Mouse (Mus musculus): ENCODE measurements at regions not wholly inside any gene's neighbourhood (a gene's known extent, or its start where the extent isn't known, plus 50 kb on each side); places are given as distances from the start of the nearest gene placed in this dataset.
"Not testable (repeated sequence)": the region's sequence is repeated elsewhere in the genome, so short reads cannot be mapped to it uniquely, and the experiment has no call there.

DNA sequence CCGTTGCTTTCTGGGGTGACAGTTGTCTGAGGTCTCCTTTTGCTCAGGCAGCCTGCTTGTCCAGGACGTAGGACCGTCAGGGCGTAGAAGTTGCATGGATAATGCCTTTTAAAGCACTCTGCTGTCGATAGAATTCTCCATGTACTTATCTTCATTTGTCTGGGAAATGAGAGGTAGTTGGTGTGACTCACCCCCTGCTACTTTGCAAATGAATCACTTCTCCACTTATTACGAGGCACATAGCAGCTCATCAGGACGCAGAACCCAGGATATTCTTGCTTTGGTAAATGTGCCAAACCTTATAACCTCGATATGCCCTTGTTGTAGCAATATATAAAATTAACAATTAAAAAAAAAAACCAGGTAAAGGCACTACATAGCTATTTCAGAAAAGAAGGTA, 159.7 kb upstream of the Smlr1 start:
- DNase-seq (ENCODE audit: low read depth) = no peak

DNA sequence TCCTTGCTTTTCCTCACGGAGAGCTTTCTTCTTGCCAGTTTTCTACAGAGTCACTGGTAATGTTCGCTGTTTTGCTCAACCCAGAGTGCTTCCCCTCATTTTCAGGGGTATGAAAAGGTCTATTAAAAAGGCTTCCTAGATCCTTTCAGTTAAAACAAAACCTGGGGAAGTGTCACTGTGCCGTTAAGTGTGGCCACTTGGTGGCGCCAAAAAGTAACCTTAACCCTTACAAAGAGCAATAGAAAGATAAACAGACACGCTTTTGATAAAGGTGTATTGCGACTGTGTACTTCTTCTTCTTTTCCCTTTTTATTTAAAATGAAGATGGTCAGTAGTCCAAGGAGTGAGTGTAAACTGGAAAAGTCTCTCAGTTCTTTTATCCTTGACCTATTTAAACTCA, 145.2 kb upstream of the Smlr1 start:
- DNase-seq (ENCODE audit: low read depth) = peak; percentile 7

DNA sequence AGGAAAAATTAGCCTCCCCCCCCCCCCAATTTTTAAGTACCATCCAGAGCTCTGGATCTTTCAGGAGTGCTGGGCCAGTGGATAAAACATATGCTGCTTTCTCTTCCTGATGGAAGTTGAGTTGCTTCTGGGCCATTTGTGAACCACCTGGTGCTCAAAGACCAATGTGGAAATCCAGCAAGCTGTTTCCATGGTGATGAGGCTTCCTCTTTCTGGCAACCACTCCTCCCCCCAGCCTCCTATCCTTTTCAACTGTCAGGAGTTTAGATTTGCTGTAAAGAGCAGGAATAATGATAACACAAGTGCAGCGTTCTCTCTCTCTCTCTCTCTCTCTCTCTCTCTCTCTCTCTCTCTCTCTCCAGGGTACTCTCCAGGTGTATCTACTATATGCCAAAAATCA, 141.8 kb upstream of the Smlr1 start:
- DNase-seq (ENCODE audit: low read depth) = no peak

DNA sequence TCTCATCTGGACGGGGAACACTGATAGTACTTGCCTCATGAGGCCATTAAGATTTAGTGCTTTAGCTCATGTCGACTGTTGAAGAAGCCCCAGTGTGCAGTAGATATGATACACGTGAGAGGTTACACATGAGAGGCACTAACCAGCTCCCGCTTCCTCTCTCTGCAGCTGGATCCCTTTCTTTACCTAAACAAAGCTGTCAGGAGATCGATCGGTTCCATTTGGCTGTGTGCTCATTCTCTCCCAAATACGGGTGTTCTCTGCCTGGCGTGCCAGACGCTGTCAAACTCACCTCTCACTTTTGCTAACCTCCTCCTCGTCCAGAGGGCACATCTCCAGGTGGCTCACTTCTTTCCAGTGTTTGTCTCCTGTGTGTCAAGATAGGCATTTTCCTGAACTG, 139.3 kb upstream of the Smlr1 start:
- DNase-seq (ENCODE audit: low read depth) = no peak

DNA sequence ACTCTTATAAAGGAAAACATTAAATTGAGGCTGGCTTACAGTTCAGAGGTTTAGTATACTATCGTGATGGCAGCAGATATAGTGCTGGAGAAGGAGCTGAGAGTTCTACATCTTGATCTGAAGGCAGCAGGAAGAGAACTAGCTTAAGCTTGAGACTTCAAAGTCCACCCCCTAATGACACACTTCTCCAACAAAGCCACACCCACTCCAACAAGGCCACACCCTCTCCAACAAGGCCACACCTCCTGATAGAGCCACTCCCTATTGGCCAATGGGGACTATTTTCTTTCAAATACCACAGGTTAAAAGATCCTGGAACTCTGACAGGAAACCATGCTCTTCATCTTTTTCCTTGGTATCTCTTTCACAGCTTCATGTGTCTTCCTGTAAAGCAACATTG, 134.0 kb upstream of the Smlr1 start:
- no peak for DNase-seq (ENCODE audit: low read depth)

DNA sequence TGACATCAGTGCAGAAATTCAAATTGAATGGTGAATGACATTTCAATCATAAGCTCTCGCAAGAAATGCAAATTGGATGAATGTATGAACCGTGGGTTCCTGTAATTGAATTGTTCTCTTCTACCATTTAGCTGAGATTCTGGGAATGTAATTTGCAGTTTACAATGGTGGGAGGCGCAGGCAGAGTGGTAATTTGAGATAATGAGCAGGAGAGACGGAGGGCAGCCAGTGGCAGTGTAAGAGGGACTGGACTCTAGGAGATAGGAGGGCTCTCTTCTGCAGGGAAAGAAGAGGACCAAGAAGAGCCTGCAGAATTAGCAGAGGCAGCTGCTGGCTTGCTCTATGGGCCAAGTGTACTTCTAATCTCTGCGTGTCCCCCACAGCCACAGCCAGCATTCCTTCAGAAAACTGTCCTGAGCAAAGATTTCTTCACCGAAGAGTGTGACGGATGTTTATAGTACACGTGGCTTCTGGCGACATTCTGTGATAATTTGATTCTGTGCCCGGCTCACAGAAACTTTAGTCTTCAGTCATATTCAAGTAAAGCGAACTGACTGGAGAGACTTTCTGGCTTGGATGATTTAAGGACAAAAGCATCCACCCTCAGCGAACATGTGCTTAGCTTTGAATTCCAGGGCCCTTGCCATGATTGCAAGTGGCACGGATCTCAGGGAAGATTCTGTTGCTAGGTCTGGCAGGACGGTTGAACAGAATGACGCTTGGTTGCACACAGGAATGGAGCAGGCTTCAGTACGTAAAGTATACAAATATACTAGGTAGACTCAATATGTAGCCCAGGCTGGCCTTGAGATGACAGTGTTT, 116.9 kb upstream of the Smlr1 start:
- DNase-seq (ENCODE audit: low read depth) = no peak

DNA sequence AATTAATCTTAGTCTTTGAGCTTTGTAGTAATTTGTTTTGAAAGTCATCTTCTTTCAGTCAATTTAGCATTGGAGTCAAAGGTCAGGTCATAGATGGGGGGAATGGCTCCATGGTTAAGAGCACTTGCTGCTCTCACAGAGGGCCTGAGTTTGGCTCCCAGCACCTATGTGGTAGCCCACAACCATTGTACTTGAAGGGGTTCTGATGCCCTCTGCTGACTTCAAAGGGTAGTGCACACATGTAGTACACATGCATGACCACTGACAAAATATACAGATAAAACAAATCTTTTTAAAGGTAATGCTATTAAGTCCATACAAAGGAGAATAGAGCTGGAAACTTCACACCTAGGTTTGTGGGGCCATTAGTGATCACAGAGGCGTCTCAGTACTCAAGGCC, 111.7 kb upstream of the Smlr1 start:
- no peak for DNase-seq (ENCODE audit: low read depth)

DNA sequence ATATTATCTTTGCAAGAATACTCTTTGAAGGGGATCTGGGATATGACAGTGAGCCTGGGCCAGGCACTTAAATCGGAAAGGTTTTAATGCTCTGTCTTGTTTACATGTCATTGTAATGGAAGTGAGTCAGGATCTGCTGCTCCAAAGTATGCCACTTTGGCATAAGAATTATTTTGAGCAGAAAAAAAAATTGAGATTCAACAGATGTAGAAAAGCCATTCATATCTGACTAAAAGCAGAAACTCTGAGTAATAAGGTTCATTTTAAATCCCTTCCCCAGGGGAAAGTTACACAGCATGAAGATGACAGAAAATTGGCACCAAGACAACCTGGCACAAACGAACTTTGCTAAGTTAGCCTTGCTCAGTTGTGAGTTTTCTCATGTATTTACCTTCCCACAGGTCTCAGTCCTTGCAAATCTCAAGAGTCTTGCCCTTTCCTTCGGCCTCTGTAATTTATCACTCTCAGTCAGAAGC, 107.5 kb upstream of the Smlr1 start:
- DNase-seq (ENCODE audit: low read depth) = no peak

DNA sequence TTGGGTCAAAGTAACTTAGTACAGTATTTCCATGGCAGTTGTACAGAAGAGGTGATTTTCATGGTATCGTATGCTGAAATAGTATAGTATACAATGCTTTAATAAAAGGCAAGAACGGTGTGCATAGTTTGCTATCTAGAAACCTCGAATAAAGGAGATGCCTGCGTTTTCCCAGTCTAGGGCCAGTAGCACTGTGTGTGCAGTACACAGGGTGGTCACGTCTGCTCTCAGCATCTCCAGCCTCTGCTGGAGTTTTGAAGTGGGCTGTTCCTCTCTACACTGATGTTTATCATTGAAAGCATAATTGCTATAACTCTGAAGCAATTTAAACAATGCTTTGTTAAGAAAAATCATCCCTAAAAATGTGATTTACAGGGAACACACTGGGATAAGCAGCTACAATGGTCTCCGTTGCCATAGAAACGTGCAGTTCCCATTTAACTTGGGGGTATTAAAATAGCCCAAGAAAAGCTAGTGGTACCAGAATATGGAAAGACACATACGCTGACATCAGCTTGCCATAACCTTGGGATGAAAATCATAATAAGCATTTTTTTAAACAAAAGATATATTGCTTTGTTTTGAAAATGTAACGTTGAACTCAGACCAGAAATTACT, 106.1 kb upstream of the Smlr1 start:
- DNase-seq (ENCODE audit: low read depth) = no peak

DNA sequence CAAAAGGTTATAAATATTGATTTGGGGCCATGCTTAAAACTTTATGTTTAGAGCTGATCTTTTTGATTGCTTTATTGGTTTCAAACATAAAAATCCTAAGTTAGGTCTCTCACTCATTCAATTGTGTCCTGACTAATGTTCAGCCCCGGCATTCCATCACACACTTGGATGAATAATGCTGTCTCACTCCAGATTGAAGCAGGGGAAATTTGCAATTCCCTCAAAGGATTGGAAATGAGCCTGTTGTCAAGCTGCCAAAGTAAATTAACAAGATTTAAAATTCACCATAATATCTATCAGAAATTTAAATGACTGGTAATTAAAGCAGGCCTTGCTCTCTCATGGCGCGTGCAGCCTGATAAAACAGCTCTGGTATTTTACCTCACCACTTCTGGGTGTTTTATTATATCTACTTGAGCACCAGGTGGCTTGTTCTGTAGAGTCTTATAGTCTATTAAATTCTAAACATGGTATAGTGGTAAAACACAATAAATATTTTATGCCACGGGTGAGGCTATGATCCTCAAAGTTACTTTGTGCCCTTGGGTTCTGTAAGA, 97.1 kb upstream of the Smlr1 start:
- no peak for DNase-seq (ENCODE audit: low read depth)

DNA sequence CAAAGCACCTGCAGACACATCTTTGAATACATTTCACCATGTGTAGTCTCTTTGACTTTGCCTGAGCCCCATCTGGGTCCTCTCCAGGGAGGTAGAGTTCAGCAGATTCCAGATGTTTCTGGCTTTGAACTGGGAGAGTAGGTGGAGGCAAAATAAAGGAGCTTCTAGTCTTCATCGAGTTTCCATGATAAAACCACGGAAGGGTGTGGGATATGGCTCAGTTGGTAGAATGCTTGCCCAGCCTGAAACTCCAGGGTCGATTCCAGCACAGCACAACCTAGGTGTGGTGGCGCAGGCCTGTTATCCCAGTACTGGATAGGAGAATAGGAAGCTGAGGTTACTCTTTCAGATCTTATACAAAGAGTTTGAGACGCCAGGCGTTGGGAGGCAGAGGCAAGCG, 96.2 kb upstream of the Smlr1 start:
- DNase-seq (ENCODE audit: low read depth) = no peak

DNA sequence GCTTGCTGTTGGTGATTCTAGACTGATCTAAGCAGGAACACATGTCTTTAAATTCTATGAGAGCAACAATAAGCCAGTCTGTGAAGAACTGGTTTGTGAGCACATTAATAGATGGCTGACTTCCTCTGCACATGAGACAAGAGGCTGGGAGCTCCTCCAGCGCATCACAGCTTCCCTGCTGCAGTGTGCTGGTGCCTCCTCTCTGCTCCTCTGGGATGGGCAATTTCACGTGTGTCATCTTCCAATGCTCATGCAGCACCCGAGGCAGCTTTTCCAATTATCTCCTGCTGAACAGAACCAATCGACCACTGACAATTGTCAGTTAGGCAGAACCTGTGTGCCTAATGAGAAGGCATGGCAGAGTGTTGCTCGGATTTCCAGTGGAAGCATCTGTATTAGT, 86.5 kb upstream of the Smlr1 start:
- DNase-seq (ENCODE audit: low read depth) = no peak

DNA sequence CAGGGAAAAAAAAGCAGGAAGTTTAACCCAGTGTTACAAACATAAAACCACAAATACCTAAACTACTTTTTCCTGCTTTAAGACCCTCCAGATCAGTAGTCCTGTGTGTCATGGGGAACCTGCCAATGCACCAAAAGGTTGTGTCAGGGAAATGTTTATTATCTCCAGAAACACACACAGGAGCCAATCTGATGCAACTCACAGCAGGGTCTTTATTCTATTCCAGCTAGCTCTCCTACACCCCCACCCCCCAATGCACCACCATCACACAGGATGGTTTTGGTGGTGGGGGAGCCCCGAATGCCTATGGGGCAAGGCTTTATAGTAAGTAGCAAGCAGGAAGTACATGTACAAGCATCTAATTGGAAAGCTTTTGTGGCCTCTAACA, 85.7 kb upstream of the Smlr1 start:
- not testable (repeated sequence) for DNase-seq (ENCODE audit: low read depth)

DNA sequence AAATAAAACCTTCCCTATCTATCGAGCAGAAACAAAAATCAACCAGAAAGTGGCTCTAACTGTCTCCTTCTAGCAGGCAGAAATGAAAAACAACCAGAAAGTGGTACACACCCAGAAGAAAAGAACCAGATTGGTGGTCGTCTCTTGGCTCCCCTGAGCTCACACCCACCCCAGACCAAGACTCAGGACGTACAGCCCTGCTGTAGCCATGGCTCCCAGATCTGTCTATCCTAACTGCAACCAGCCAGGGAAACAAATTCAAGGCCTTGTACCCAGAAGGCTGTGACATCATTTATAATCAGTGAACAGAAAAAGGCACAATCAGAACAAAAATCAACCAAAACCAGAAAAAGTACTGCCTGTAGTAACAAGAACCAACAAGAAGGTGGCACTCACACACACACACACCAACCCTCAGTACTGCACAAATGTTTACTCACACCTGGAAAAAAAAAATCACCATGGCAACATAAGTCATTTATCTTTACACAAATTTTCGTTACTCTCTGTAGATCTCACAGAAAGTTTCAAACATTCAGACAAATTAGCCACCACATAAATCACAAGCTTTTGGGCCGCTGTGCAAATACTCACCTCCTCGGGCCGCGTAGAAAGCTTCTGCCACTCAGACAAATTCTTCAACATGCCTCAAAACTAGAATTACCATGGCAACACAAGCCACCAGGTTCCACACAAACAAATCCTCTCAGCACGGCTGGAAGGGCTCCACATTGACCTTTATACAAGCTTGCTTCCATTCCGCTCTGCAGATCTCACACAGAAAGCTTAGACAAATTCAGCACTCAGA, 85.1 kb upstream of the Smlr1 start:
- DNase-seq (ENCODE audit: low read depth) = no peak

DNA sequence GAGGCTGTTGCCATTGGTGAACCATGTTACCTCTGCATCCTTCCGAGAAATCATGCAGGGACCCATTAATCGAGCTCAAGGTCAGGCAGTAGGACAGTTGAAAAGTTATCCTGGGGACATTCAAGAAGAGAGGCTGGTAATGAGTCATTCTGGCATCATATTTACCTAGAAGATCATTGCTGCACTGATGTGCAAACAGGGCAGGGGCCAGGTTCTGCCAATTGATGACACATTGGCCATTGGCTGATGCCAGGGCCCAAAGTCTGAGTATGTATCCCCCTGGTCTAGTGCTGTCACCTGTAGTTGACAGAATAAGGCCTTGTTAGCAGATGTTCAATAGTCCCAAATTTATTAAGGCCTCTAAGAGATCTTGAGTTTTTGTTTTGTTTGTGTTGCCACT, 83.6 kb upstream of the Smlr1 start:
- no peak for DNase-seq (ENCODE audit: low read depth)

DNA sequence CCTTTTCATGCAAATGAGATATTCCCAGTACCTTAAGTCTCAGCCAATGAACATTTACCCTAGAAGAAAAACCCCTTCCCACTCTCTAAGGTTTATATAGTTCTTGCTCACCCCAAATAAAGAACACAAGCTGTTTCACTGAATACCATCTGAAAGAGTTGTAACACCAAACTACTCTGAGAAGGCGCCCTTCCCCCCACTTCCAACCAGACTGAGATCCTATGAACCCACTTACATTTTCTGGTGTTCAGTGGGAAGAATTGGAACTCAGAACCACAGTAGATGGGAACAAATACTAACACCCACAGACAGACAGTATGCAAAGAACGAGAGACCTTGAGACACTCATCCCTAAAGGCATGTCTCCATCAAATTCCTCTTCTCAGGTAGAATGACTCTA, 65.4 kb upstream of the Smlr1 start:
- DNase-seq (ENCODE audit: low read depth) = no peak

DNA sequence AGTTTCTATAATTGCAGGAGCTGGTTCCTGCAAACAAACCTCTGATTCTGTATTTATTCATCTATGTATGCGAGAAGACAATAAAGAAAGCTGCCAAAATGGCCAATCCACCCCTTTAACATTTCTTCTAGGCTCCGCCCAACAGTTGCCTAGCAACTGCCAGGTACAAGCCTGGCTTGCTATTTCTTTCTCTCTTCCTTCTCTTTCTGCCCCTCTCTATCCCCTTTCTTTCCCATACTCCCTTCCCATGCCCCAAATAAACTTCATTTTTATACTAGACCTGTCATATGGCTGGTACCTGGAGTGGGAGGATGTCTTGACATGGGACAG, 53.2 kb upstream of the Smlr1 start:
- DNase-seq (ENCODE audit: low read depth) = no peak

DNA sequence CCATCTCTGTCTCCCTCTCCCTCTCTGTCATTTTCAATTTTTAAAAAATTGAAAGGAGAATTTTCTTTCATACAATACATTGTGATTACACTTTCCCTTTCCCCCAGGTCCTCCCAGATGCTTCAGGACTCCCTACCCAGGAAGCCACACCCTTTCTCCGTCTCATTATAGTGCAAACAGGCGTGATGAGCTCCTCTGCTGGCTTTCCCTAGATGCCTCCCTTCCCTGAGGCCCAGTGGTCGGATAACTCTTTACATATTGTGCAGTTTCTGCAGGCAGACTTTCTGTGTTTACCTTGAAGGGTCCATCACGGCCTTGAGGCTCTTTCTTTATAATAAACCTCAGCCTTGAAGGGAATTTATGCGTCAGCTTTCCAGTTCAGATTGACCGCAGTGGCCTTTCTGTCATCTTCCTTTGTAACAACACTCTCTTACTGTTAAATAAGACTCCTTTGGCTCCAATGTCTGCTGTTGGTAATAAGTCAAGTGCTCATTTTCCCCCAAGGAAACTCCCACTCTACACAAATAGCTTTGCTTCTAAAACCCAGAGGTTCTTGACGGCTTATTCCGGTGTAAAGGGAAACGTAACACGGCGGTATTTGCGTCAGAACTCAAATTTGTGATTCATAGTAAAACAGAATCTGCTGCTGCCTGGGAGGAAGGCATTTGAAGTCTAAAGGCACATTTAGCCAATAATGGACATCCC, 52.7 kb upstream of the Smlr1 start:
- no peak for DNase-seq (ENCODE audit: low read depth)
